Mouse (Mus musculus) liver, adult 10 weeks (tissue): ENCODE results near the gene Tcf23. TPM values are rescaled to one million over a fixed set of nuclear protein-coding genes. Genes with fewer than 3 reads are reported as not detected.

ENCODE experiments used
- polyA plus RNA-seq: library from polyadenylated mRNA; stranded (reverse); fragments of 350-450 nt; fragmentation: Illumina TruSeq; extraction: RNeasy Lipid Tissue Mini Kit (QIAGEN cat#74804); gene quantifications from one replicate; pipeline ENCODE4 v1.2.3, GENCODE M21; 2014; ENCODE audit warnings: low read depth, low replicate concordance

The Tcf23 gene
- not detected for polyA plus RNA-seq

DNA sequence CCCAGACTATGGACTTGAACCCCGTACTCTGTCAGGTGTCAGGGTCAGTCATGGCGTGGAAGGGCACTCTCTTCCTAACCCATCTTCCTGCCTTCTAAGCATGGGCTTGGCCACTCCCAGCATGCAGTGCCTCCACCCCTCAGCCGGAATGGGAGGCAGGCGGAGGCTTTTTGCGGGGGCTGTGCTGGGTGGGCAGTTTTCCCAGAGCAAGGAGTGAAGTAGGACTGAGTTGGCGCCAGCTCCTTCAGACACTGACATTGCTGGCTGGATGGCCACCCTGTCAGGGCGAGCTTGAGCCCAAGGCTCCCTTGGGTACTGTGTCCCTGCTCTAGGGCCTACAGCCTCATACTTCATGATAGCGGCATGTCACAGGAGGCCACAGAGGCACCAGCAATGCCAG lies at the start of gene Tcf23:
Gene Tcf23 (plus strand): TSS at position 247 of the 400 bp plus-strand sequence.

DNA sequence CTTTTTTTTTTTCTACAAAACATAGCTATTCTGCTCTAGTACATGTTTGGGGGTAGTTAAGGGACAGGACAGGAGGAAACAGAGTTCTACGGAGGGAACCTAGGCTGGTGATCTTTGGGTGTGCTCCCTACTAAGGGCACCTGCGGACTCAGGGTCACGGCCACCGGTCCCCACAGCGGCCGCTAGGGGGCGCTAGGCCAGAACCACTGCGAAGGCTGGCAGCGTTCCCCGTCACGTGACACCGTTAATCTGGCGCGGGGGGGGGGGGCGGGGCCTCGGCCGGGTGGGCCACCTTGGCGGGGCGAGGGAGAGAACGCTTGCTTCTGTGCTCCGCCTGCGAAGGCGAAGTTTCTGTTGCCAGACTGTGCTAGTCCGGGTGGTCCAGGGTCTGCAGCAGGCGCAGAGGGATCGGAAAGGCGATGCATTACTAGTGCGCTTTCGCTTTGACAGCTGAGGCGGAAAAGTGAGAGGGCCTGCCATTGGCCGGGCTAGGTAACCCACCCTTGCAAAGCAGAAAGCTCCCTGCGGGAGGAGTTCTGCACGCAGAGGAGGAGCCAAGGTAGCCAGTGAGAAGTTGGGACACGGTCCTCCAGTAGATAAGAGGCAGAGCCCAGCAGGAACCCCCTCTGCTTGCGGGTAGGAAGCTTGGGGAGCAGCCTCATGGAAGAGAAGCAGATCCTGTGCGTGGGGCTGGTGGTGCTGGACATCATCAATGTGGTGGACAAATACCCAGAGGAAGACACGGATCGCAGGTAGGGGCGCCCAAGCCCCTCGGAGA lies 47.0 kb upstream of the Tcf23 start, which contains the start of gene Khk:
Gene Khk (plus strand): TSS at position 176 of the 778 bp plus-strand sequence.

DNA sequence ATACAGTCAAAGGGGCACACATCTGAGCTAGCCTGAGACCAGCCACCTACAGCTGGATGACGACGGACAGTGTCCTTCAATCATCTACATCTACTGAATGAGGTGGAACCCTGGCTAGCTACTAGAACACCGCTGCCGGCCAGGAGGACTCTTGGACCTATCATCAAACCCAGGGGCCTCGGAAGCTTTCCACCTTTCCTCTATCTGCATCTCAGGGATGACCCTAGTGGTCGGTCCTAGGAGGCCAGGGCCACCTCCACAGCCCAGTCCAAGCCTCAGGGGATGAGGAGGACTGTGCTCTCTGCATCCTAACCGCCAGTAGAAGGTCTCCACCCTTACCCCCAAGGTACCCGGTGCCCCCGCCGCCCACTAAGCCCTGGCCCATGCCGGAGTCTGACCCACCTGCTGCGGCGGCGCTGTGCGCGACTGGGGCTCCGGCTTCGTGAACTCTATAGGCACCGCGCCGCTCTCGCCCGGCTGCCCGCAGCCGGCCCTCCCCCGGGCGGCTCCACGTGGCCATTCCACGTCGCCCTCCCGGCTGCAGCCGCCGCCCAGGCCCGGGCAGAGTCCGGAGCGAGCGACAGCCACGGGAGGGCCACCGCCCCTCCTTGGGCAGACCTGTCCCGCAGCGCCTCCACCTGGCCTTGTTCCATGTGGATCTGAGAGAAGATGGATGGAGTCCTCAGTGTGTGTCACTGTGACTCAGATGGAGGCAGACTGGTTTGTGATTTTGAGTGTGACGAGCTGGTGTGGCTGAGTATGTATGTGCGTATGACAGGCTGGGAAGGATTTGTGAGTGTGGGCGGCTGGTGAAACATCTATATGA lies 23.3 kb upstream of the Tcf23 start, which contains the start of gene Cgref1:
Gene Cgref1 (minus strand): TSS at position 636 of the 826 bp plus-strand sequence.

DNA sequence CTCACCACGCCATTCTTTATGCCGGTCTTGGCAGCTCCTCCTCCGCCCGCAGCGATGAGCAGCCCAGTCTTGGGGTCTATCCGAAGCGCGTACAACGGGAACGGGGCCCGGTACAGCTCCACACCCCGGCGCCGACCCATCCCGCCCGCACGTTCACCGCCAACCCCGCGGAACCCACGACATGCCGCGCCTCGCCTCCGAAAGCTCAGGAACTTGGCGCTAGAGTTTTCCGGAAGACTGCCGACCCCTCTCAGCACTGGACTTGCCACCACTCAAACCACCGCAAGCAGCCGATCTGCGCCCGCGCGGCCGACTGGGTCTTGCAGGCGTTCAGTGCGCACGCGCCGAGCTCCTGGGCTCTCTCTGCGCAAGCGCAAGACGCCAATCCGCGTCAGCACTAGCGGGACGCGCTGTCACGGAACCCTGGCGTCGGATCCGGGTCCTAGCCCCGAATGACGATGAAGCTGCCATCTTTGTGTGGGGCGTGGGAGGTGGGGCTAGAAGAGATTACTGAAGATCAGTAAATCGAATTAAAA lies 8.4 kb upstream of the Tcf23 start, which contains the start of gene Preb:
Gene Preb (minus strand): TSS at position 396 of the 536 bp plus-strand sequence.

Other genes with a start within 250 kb of the Tcf23 start
- gene Mapre3, start 154.0 kb upstream of the Tcf23 start, polyA plus RNA-seq = 15.2 TPM
- 7.9 TPM for gene Tmem214, start 100.7 kb upstream of the Tcf23 start, polyA plus RNA-seq
- gene Agbl5, start 80.0 kb upstream of the Tcf23 start, polyA plus RNA-seq = 1.4 TPM
- gene Ost4, start 60.9 kb upstream of the Tcf23 start, polyA plus RNA-seq = 126 TPM
- 0.56 TPM for gene Emilin1, start 55.3 kb upstream of the Tcf23 start, polyA plus RNA-seq
- 24.2 TPM for gene Khk, start 47.2 kb upstream of the Tcf23 start, polyA plus RNA-seq
- gene Cgref1, start 23.1 kb upstream of the Tcf23 start, polyA plus RNA-seq = not detected
- gene Preb, start 8.3 kb upstream of the Tcf23 start, polyA plus RNA-seq = 34.2 TPM
- 116 TPM for gene Atraid, start 79.7 kb downstream of the Tcf23 start, polyA plus RNA-seq
- gene Slc5a6, start 80.3 kb downstream of the Tcf23 start, polyA plus RNA-seq = 1.8 TPM
- 0.29 TPM for gene Cad, start 86.1 kb downstream of the Tcf23 start, polyA plus RNA-seq
- gene Dnajc5g, start 137.6 kb downstream of the Tcf23 start, polyA plus RNA-seq = not detected
- not detected for gene Slc30a3, start 139.6 kb downstream of the Tcf23 start, polyA plus RNA-seq
- not detected for gene Trim54, start 148.1 kb downstream of the Tcf23 start, polyA plus RNA-seq
- not detected for gene Ucn, start 170.2 kb downstream of the Tcf23 start, polyA plus RNA-seq
- 31.4 TPM for gene Mpv17, start 185.6 kb downstream of the Tcf23 start, polyA plus RNA-seq
- gene Gm29609, start 211.2 kb downstream of the Tcf23 start, polyA plus RNA-seq = 0.13 TPM
- 30.5 TPM for gene Gtf3c2, start 211.5 kb downstream of the Tcf23 start, polyA plus RNA-seq
- 8.9 TPM for gene Snx17, start 224.6 kb downstream of the Tcf23 start, polyA plus RNA-seq
- 3.8 TPM for gene Eif2b4, start 224.8 kb downstream of the Tcf23 start, polyA plus RNA-seq
- 1.4 TPM for gene Zfp513, start 233.6 kb downstream of the Tcf23 start, polyA plus RNA-seq